Mouse (Mus musculus) hindbrain, embryonic 14.5 days (tissue): Measurements from ENCODE around the gene Pla2g3. TPM values are rescaled to one million over a fixed set of nuclear protein-coding genes. Genes with fewer than 3 reads are reported as not detected.
A peak's percentile ranks its signal among the peaks of the same experiment; 100 is the strongest.

Experiments used
- ATAC-seq: fragments of 200-750 bp; cut with Nextera tagmentation; 2 replicates; pipeline ENCODE4 v1.8.0; 2017; ENCODE audit warnings: moderate number of reproducible peaks, mild to moderate bottlenecking, moderate TSS enrichment, moderate library complexity; ENCODE audit not compliant: low FRiP score
- DNase-seq: peaks from one replicate; pipeline ENCODE4 v3.0.0-alpha.2; 2015; ENCODE audit warnings: low spot score
- H3K27ac ChIP-seq: fragments of 300-500 bp; sonication (generic); 2 replicates; pipeline ENCODE4 v1.5.1; 2014; ENCODE audit warnings: mild to moderate bottlenecking, moderate library complexity
- H3K27me3 ChIP-seq: fragments of 300-500 bp; sonication (generic); 2 replicates; pipeline ENCODE4 v1.6.1; 2014; ENCODE audit warnings: mild to moderate bottlenecking, low read length, mixed read lengths; ENCODE audit not compliant: control insufficient read depth, insufficient read depth
- H3K36me3 ChIP-seq: fragments of 300-500 bp; sonication (generic); replicated peaks from 2 replicates; pipeline ENCODE4 v1.6.1; 2014; ENCODE audit not compliant: control insufficient read depth, insufficient read depth
- H3K4me1 ChIP-seq: fragments of 300-500 bp; sonication (generic); replicated peaks from 2 replicates; pipeline ENCODE4 v1.6.1; 2014; ENCODE audit warnings: antibody characterized with exemption, low read length, mixed read lengths; ENCODE audit not compliant: control insufficient read depth, insufficient read depth
- H3K4me2 ChIP-seq: fragments of 300-500 bp; sonication (generic); replicated peaks from 2 replicates; pipeline ENCODE4 v1.6.1; 2014; ENCODE audit warnings: mild to moderate bottlenecking, moderate library complexity
- H3K4me3 ChIP-seq: fragments of 300-500 bp; sonication (generic); replicated peaks from 2 replicates; pipeline ENCODE4 v1.5.1; 2014; ENCODE audit warnings: mild to moderate bottlenecking, low read length
- H3K9ac ChIP-seq: fragments of 300-500 bp; sonication (generic); 2 replicates; pipeline ENCODE4 v1.6.1; 2014
- H3K9me3 ChIP-seq: fragments of 300-500 bp; sonication (generic); 2 replicates; pipeline ENCODE4 v1.6.1; 2016; ENCODE audit warnings: low read length; ENCODE audit not compliant: control insufficient read depth
- WGBS: fragments of 180-500 bp; shearing (Covaris S2); extraction: QIAGEN DNeasy Blood & Tissue Kit; methylation state at CpG from one replicate; pipeline ENCODE4 v1.1.7; 2014; 5-methylcytosine and 5-hydroxymethylcytosine counted together
- polyA plus RNA-seq: library from polyadenylated mRNA; unstranded; fragments of >200 nt; fragmentation: Nextera tagmentation; extraction: Ambion mirVana; gene quantifications from 2 replicates; pipeline ENCODE4 v1.2.1, GENCODE M21; 2014

The Pla2g3 gene
- polyA plus RNA-seq: 0.67 and 0.81 TPM in 2 replicates

GRCm38 (mm10) chr11:3487952-3488570 lies at the start of gene Pla2g3:
TSS of gene Pla2g3 (plus strand) at chr11:3488284.
- Histone ChIP-seq H3K36me3 (no peaks in the 10 kb centered on the region), H3K27me3 (no peaks in the 10 kb centered on the region), H3K9me3 (no peaks in the 10 kb centered on the region), H3K9ac (no peak within 1 kb of the TSS), H3K4me3 (no peak within 1 kb of the TSS), H3K27ac (no peak within 1 kb of the TSS), H3K4me2 (no peak within 1 kb of the TSS), H3K4me1 (peaks cover 5% of the 10 kb centered on the region; the same call in 1 of the 2 replicates)
- ATAC-seq: no peak
- no peak for DNase-seq
- WGBS: 30% methylated on average over 11 of the region's 11 CpGs

DNA sequence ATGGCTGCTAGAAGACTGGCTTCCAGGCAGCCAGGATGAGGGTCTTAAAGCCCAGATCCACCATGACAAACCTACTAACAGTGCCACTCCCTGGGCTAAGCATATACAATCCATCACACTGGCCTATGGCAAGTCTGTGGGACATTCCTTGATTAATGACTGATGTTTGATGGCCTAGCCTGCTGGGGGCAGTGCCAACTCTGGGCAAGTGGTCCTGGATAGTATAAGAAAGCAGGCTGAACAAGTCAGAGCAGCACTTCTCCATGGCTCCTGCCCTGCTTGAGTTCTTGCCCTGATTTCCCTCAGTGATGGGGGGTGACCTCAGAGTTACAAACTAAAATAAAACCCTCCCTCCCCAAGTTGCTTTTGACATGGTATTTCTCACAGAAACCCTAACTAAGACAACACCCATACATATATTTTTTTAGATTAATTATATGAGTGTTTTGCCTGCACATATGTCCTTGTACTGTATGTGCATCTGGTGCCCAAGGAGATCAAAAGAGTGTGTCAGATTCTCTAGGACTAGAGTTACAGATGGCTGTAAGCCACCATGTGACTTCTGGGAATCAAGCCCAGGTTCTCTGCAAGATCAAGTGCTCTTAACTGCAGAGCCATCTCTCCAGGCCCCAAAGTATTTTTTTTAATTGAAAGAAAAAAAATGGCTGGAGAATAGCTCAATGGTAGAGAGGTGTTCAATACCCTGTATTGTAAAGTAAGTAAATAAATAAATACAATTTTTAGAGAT lies 46.2 kb upstream of the Pla2g3 start:
- DNase-seq (peak; percentile 30), ATAC-seq (no peak)
- no peak overlapping the region for H3K9ac ChIP-seq
- no peaks in the 10 kb centered on the region for H3K36me3 ChIP-seq
- H3K27ac ChIP-seq: no peak overlapping the region
- no peak overlapping the region for H3K4me3 ChIP-seq
- no peaks in the 10 kb centered on the region for H3K9me3 ChIP-seq
- H3K4me1 ChIP-seq: no peaks in the 10 kb centered on the region
- H3K4me2 ChIP-seq: no peak overlapping the region
- H3K27me3 ChIP-seq: no peaks in the 10 kb centered on the region

DNA sequence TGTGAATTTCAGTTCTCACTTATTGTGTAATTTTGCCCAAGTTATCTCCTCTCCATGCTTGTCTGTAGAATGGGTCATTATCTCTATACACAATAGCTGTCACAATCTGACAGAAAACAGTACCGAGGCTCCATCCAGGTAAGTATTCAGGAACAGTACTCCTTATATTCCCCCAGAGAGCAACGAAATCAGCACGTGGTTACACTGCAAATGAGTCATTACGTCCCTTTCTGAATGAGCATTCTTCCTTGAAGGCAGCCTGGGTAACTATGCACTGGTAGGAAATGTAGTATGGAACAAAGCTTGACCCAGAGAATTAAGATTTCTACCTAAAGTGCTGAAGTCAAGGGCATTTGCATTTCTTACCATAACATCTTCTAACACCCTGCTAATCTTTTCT lies 45.4 kb upstream of the Pla2g3 start:
- no peak overlapping the region for H3K27ac ChIP-seq
- no peak overlapping the region for H3K9ac ChIP-seq
- H3K9me3 ChIP-seq: no peaks in the 10 kb centered on the region
- no peak for DNase-seq
- no peaks in the 10 kb centered on the region for H3K27me3 ChIP-seq
- no peak overlapping the region for H3K4me3 ChIP-seq
- H3K4me1 ChIP-seq: no peaks in the 10 kb centered on the region
- H3K36me3 ChIP-seq: no peaks in the 10 kb centered on the region
- WGBS: 79% methylated on average over 4 of the region's 4 CpGs
- H3K4me2 ChIP-seq: no peak overlapping the region
- no peak for ATAC-seq

DNA sequence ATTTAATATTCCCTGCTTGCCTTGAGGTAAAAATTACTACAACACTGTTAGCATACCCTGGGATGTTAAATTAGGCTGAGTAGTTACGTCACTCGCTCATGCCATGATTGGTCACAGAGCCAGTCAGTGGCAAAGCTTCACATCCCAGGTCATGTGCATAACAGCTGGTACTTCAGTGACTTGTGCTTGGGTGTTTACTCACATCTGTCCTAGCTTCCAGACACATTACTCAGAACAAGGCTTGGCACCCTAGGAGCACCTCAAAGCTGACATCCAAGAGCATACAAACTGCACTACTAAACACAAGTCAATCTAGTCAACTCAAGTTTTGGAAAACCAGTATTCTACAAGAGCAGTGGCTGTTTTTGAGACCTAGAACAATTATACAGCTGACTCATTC lies 45.0 kb upstream of the Pla2g3 start:
- ATAC-seq (no peak), DNase-seq (no peak)
- WGBS: 86% methylated on average over 2 of the region's 2 CpGs
- Histone ChIP-seq H3K27ac (no peak overlapping the region), H3K27me3 (no peaks in the 10 kb centered on the region), H3K9me3 (no peaks in the 10 kb centered on the region), H3K4me1 (no peaks in the 10 kb centered on the region), H3K9ac (no peak overlapping the region), H3K4me3 (no peak overlapping the region), H3K4me2 (no peak overlapping the region), H3K36me3 (no peaks in the 10 kb centered on the region)

DNA sequence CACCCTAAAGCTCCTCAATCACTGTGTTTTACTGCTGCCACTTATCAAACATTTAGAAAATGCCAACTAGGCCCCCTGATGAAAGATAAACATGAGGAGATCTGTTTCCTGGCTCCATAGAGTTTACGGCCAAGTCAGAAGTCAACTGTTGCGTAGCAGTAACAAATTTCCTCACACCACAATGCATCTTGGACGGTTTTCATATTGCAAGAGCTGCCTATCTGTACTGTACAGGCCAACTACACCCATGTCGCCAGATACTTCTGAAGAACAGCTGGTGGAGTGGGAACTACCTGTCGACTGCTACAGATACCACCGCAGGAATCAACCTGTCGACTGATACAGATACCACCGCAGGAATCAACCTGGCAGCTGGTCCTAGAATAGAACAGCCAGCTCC lies 43.2 kb upstream of the Pla2g3 start:
- Histone ChIP-seq H3K9me3 (no peaks in the 10 kb centered on the region), H3K4me3 (no peak overlapping the region), H3K27ac (no peak overlapping the region), H3K36me3 (no peaks in the 10 kb centered on the region), H3K27me3 (no peaks in the 10 kb centered on the region), H3K9ac (no peak overlapping the region), H3K4me1 (no peaks in the 10 kb centered on the region), H3K4me2 (no peak overlapping the region)
- ATAC-seq: no peak
- 90% methylated on average over 8 of the region's 8 CpGs for WGBS
- no peak for DNase-seq

DNA sequence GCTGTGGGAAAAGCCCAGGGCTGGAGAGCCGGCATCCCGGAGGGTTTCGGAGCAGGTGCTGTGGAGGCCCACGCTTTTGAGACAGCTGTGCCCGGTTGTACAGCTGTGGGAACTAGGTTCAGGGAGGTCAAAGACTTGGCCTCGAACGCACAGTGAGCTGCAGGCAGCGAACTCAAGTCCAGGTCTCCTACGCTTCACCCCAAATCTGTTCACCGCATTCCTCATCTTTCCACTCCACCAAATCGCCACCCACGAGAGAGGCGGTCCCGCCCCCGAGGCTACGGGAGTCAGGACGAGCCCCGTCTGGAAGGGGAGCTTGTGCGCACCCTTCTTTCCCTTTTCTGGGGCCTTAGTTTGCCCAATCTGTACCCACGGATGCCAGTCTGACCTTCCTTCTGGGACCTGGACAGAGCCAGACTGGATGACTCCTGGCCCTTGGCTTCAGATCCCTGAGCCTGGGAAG lies 36.4 kb upstream of the Pla2g3 start:
- no peak for DNase-seq

DNA sequence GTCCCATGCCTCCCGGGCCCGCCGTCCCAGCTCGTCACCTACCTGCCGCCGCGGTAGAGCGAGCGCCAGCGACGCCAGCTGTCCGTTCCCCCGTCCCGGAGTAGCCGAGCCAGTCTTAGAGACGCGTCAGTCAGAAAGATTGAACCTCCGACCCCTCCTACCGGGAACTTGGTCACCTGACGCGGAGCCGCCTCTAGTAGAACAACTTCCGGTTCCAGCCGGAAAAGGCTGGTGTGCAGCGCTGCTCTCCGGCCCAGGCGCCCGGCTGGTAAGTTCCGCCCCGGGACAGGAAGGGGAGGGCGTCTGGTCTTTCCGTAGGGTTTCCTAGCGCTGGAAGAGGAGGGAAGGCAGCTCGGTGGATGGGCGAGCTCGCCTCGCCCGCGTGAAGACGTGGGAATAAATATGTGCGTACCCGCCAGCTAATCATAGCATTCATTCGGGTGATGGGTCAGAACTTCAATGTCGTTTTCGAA lies 35.9 kb upstream of the Pla2g3 start, which contains the start of gene Rnf185:
Gene Rnf185, minus strand, starts transcription at position 197 of the 473 bp plus-strand sequence.
- H3K4me1 ChIP-seq: peaks cover 25% of the 10 kb centered on the region
- H3K9ac ChIP-seq: peak within 1 kb of the TSS; percentile 76
- peak within 1 kb of the TSS; percentile 84 for H3K27ac ChIP-seq
- WGBS: under 1% methylated on average over 45 of the region's 45 CpGs
- H3K4me2 ChIP-seq: peak within 1 kb of the TSS; percentile 94
- ATAC-seq: peak; percentile 98
- no peaks in the 10 kb centered on the region for H3K36me3 ChIP-seq
- DNase-seq: peak; percentile 94
- no peaks in the 10 kb centered on the region for H3K27me3 ChIP-seq
- peak within 1 kb of the TSS; percentile 76 for H3K4me3 ChIP-seq
- no peaks in the 10 kb centered on the region for H3K9me3 ChIP-seq

More for the DNA sequence above, 36.4 kb upstream of the Pla2g3 start:
- H3K9ac ChIP-seq: peak overlapping the region; percentile 76
- peak overlapping the region; percentile 84 for H3K27ac ChIP-seq
- H3K4me3 ChIP-seq: peak overlapping the region; percentile 76
- no peaks in the 10 kb centered on the region for H3K9me3 ChIP-seq
- peak overlapping the region; percentile 94 for H3K4me2 ChIP-seq
- H3K4me1 ChIP-seq: peaks cover 25% of the 10 kb centered on the region
- H3K27me3 ChIP-seq: no peaks in the 10 kb centered on the region
- ATAC-seq: peak; percentile 0
- H3K36me3 ChIP-seq: no peaks in the 10 kb centered on the region
- WGBS: 2% methylated on average over 20 of the region's 20 CpGs

DNA sequence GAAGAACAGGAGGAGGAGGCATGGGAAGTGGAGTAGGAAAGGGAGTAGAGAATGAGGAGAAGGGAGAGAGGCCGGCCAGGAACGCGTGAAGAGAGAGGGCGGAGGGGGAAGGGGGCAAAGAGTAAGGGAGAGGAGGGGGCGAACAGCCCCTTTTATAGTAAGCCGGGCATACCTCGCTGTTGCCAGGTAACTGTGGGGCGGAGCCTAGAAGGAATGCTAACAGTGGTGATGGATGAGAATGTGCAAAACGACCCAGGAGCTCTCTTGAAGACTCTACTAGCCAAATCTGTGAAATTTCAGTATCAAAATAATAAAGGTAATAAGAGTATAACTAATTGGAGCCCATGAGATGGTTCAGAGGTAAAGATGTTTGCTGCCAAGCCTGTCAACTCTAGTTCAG lies 35.3 kb upstream of the Pla2g3 start:
- Histone ChIP-seq H3K4me1 (peaks cover 25% of the 10 kb centered on the region), H3K4me2 (peak overlapping the region; percentile 94), H3K9me3 (no peaks in the 10 kb centered on the region), H3K27ac (peak overlapping the region; percentile 84), H3K36me3 (no peaks in the 10 kb centered on the region), H3K27me3 (no peaks in the 10 kb centered on the region), H3K4me3 (peak overlapping the region; percentile 76), H3K9ac (peak overlapping the region; percentile 76)
- under 1% methylated on average over 9 of the region's 9 CpGs for WGBS
- DNase-seq: peak; percentile 49
- peak; percentile 44 for ATAC-seq

- Histone ChIP-seq H3K4me1 (peaks cover 25% of the 10 kb centered on the region), H3K4me2 (peak overlapping the region; percentile 94), H3K27me3 (no peaks in the 10 kb centered on the region), H3K27ac (no peak overlapping the region), H3K4me3 (peak overlapping the region; percentile 76), H3K9ac (peak overlapping the region; percentile 76; the same call in 1 of the 2 replicates), H3K9me3 (no peaks in the 10 kb centered on the region), H3K36me3 (no peaks in the 10 kb centered on the region)
- ATAC-seq (no peak), DNase-seq (no peak)
- WGBS: 78% methylated on average over 6 of the region's 6 CpGs
These were observed 34.6 kb upstream of the Pla2g3 start for GRCm38 (mm10) chr11:3453467-3453866.
